Mouse (Mus musculus) ES-E14 (cell line): ENCODE results near the gene Slc33a1.

Source experiments
- CHD2 ChIP-seq: IDR thresholded peaks from 2 replicates; pipeline ENCODE4 v1.6.1; 2014; ENCODE audit warnings: mild to moderate bottlenecking, low read depth, low read length, inconsistent platforms
- HCFC1 ChIP-seq: IDR thresholded peaks from 2 replicates; pipeline ENCODE4 v1.6.1; 2012; ENCODE audit warnings: low read length, inconsistent platforms, borderline replicate concordance; ENCODE audit not compliant: insufficient read depth
- MAFK ChIP-seq: IDR thresholded peaks from 2 replicates; pipeline ENCODE4 v1.6.1; 2014; ENCODE audit warnings: mild to moderate bottlenecking, low read depth, low read length, inconsistent platforms; ENCODE audit not compliant: insufficient read depth
- ZNF384 ChIP-seq: IDR thresholded peaks from 2 replicates; pipeline ENCODE4 v1.6.1; 2012; ENCODE audit warnings: low read depth, low read length, inconsistent platforms

- TF ChIP-seq ZNF384 (no peak), HCFC1 (no peak), MAFK (no peak), CHD2 (no peak)
These were observed 72.4 kb downstream of the Slc33a1 start for GRCm38 (mm10) chr3:63892154-63892553.
